Mouse (Mus musculus): ENCODE measurements around the gene Cutc. TPM values are rescaled to one million over a fixed set of nuclear protein-coding genes. Genes with fewer than 3 reads are reported as not detected.
A peak's percentile ranks its signal among the peaks of the same experiment; 100 is the strongest.

Cutc gene
- total RNA-seq, 2 experiments from 2014 or later, result 5.2 to 7.8 TPM

DNA sequence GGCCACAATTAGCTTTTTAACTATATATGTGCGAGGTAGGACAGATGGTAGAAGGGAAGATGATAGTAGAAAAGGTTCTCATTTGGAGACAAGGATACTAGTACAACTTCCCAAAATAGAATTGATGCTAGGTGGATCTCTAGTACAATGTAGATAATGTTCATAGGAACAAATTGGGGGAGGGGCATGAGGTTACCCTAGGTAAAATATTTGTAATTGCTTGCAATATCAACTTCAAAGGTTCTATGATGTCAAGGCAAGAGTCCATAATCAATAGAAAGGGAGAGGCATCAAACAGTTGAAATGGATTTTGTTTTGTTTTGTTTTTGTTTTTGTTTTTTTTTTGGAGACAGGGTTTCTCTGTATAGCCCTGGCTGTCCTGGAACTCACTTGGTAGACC lies 41.2 kb downstream of the Cutc start:
- no peak for DNase-seq (ENCODE audit: low spot score in 2 of 2)

GRCm38 (mm10) chr19:43795511-43795910 lies 42.7 kb downstream of the Cutc start:
- no peak for DNase-seq (ENCODE audit: low spot score in 2 of 2)

GRCm38 (mm10) chr19:43797216-43797615 lies 44.4 kb downstream of the Cutc start:
- no peak for DNase-seq (ENCODE audit: low spot score in 2 of 2)

DNA sequence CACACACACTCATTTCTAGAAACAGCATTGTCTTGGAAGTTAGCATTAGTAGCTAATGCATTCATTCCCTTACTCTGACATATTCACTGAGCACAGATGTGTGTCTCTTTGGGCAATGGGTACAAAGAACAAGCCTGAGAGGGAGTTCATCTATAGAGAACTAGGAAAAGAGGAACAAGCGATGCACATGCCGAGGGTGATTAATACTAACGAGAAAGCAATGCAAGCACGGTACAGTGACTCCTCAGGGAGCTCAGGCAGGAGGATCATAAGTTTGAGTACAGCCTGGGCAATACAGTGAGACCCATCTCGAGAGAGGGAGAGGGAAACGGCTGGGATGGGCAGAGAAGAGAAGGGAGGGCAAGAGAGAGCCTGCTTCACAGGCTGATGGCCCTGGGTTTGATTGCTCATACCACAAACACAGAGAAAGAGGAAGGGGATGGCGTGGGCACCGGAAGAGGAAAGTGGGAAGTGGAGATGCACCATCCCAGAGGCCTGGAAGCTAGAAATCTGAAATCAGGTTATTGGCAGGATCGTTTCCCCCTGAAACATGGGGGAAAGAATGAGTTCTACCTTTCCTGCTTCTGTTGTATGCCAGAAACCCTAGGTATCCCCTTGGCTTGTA lies 48.7 kb downstream of the Cutc start:
- DNase-seq (ENCODE audit: low spot score in 2 of 2), result no peak

- no peak for DNase-seq (ENCODE audit: low spot score in 2 of 2)
Measured at GRCm38 (mm10) chr19:43803866-43804265, 51.1 kb downstream of the Cutc start.

GRCm38 (mm10) chr19:43809331-43809730 lies 56.5 kb downstream of the Cutc start:
- no peak for DNase-seq (ENCODE audit: low spot score in 2 of 2)

DNA sequence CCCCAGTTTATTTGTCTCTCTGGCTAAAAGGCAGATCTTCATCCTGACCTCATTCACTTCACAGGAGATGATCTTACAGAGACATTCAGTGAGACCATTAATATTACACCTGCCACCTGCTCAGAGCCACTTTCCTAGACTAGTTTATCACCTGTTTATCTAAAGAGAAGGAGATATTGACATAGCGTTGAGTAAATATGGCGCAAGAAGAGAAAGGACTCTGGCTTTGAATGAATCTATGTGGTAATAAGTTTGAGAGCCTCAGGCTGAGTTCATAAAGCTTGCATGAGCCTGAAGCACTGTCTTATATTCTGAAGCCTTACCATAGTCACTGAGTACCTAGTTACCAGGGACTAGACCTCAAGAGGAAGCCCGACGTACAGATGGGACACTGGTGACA lies 58.6 kb downstream of the Cutc start:
- DNase-seq (ENCODE audit: low spot score in 2 of 2), result no peak

- no peak for DNase-seq (ENCODE audit: low spot score in 2 of 2)
Measured at GRCm38 (mm10) chr19:43813315-43813714, 60.5 kb downstream of the Cutc start.

- peak in 1 of 2 experiments; percentile 2 for DNase-seq (ENCODE audit: low spot score in 2 of 2)
Measured at GRCm38 (mm10) chr19:43815661-43816414, 63.0 kb downstream of the Cutc start.

Other genes starting within 250 kb of the Cutc start
- gene Got1, start 228.4 kb upstream of the Cutc start, total RNA-seq (2021), result 100 to 1,000 TPM; 374 to 381 TPM
- gene Nkx2-3, start 140.7 kb upstream of the Cutc start, total RNA-seq (2021), result not detected
- 10 to 100 TPM; 42.4 to 43.8 TPM for gene Slc25a28, start 78.1 kb upstream of the Cutc start, total RNA-seq (2021)
- gene Entpd7, start 63.3 kb upstream of the Cutc start, total RNA-seq (2021), result 10 to 100 TPM; 15.9 to 16.7 TPM
- 10 to 100 TPM; 11.8 to 16.5 TPM for gene Cox15, start within 50 bp of the Cutc start, total RNA-seq (2021)
- gene Abcc2, start 29.2 kb downstream of the Cutc start, total RNA-seq (2021), result under 1 TPM in 1 of 2 experiments, not detected in 1; 0.05 TPM
- gene Dnmbp, start 187.2 kb downstream of the Cutc start, total RNA-seq (2021), result 10 to 100 TPM in 1 of 2 experiments, 1 to 10 TPM in 1; 9.8 to 10.3 TPM
- gene Cpn1, start 233.6 kb downstream of the Cutc start, total RNA-seq (2021), result under 1 TPM; 0.15 to 0.30 TPM

Measured in layer of hippocampus, adult 18-20 months (tissue).